Mouse (Mus musculus): ENCODE measurements around the gene Bdkrb2. TPM values are rescaled to one million over a fixed set of nuclear protein-coding genes. Genes with fewer than 3 reads are reported as not detected.

The Bdkrb2 gene
- total and polyA plus RNA-seq, 3 experiments, result 0.01 to 0.05 TPM; not detected in 1

- peaks cover 78% of the 10 kb centered on the region for H3K9me3 ChIP-seq (replicated peaks)
- no peak for DNase-seq (ENCODE audit: low spot score)
- no peak for ATAC-seq (ENCODE audit: extremely low read depth, insufficient number of reproducible peaks, low FRiP score, poor library complexity, severe bottlenecking)
- no peaks in the 10 kb centered on the region for H3K36me3 ChIP-seq (replicated peaks)
- no peak for TF ChIP-seq CTCF (IDR thresholded peaks at IDR 0.05; ENCODE audit: low read depth, low read length)
- no peaks in the 10 kb centered on the region for H3K27me3 ChIP-seq (ENCODE audit: insufficient read depth, low read length)
- no peak overlapping the region for H3K4me3 ChIP-seq (ENCODE audit: low read depth, low read length)
- H3K4me1 ChIP-seq (ENCODE audit: insufficient read depth, low read depth, low read length), result no peaks in the 10 kb centered on the region
Observed at GRCm38 (mm10) chr12:105537162-105537561, 25.9 kb upstream of the Bdkrb2 start.

GRCm38 (mm10) chr12:105539649-105540048 is 23.4 kb upstream of the Bdkrb2 start:
- Histone ChIP-seq H3K36me3 (replicated peaks) (no peaks in the 10 kb centered on the region), H3K4me3 (ENCODE audit: low read depth, low read length) (no peak overlapping the region), H3K27me3 (ENCODE audit: insufficient read depth, low read length) (no peaks in the 10 kb centered on the region), H3K9me3 (replicated peaks) (peaks cover 77% of the 10 kb centered on the region), H3K4me1 (ENCODE audit: insufficient read depth, low read depth, low read length) (no peaks in the 10 kb centered on the region)
- ATAC-seq (ENCODE audit: extremely low read depth, insufficient number of reproducible peaks, low FRiP score, poor library complexity, severe bottlenecking) (no peak), DNase-seq (ENCODE audit: low spot score) (no peak)
- no peak for TF ChIP-seq POLR2AphosphoS5 (IDR thresholded peaks at IDR 0.05; ENCODE audit: insufficient replicate concordance, low read depth, low read length)
- no peak for TF ChIP-seq GATA1 (IDR thresholded peaks at IDR 0.05; ENCODE audit: borderline replicate concordance, low read length)
- TF ChIP-seq CTCF (IDR thresholded peaks at IDR 0.05; ENCODE audit: low read depth, low read length), result no peak
- TF ChIP-seq TAL1 (conservative IDR thresholded peaks at IDR 0.05; ENCODE audit: low read depth, low read length), result no peak
- TF ChIP-seq GATA2 (IDR thresholded peaks at IDR 0.05; ENCODE audit: borderline replicate concordance, low read depth, low read length), result no peak

GRCm38 (mm10) chr12:105541590-105542402 is 21.2 kb upstream of the Bdkrb2 start:
- Histone ChIP-seq H3K27me3 (ENCODE audit: insufficient read depth, low read length) (no peaks in the 10 kb centered on the region), H3K4me3 (ENCODE audit: low read depth, low read length) (no peak overlapping the region), H3K9me3 (replicated peaks) (peaks cover 77% of the 10 kb centered on the region), H3K4me1 (ENCODE audit: insufficient read depth, low read depth, low read length) (no peaks in the 10 kb centered on the region), H3K36me3 (replicated peaks) (no peaks in the 10 kb centered on the region)
- no peak for TF ChIP-seq TAL1 (conservative IDR thresholded peaks at IDR 0.05; ENCODE audit: low read depth, low read length)
- no peak for TF ChIP-seq CTCF (IDR thresholded peaks at IDR 0.05; ENCODE audit: low read depth, low read length)
- no peak for TF ChIP-seq GATA1 (IDR thresholded peaks at IDR 0.05; ENCODE audit: borderline replicate concordance, low read length)
- no peak for TF ChIP-seq GATA2 (IDR thresholded peaks at IDR 0.05; ENCODE audit: borderline replicate concordance, low read depth, low read length)
- no peak for TF ChIP-seq POLR2AphosphoS5 (IDR thresholded peaks at IDR 0.05; ENCODE audit: insufficient replicate concordance, low read depth, low read length)
- DNase-seq (ENCODE audit: low spot score) (no peak), ATAC-seq (ENCODE audit: extremely low read depth, insufficient number of reproducible peaks, low FRiP score, poor library complexity, severe bottlenecking) (no peak)

GRCm38 (mm10) chr12:105542513-105542912 is 20.5 kb upstream of the Bdkrb2 start:
- TF ChIP-seq POLR2AphosphoS5 (IDR thresholded peaks at IDR 0.05; ENCODE audit: insufficient replicate concordance, low read depth, low read length), result no peak
- TF ChIP-seq GATA1 (IDR thresholded peaks at IDR 0.05; ENCODE audit: borderline replicate concordance, low read length), result no peak
- no peak for TF ChIP-seq TAL1 (conservative IDR thresholded peaks at IDR 0.05; ENCODE audit: low read depth, low read length)
- Histone ChIP-seq H3K4me3 (ENCODE audit: low read depth, low read length) (no peak overlapping the region), H3K9me3 (replicated peaks) (peaks cover 78% of the 10 kb centered on the region), H3K27me3 (ENCODE audit: insufficient read depth, low read length) (no peaks in the 10 kb centered on the region), H3K36me3 (replicated peaks) (no peaks in the 10 kb centered on the region), H3K4me1 (ENCODE audit: insufficient read depth, low read depth, low read length) (no peaks in the 10 kb centered on the region)
- DNase-seq (ENCODE audit: low spot score) (no peak), ATAC-seq (ENCODE audit: extremely low read depth, insufficient number of reproducible peaks, low FRiP score, poor library complexity, severe bottlenecking) (no peak)

- no peaks in the 10 kb centered on the region for H3K4me1 ChIP-seq (ENCODE audit: insufficient read depth, low read depth, low read length)
- no peak overlapping the region for H3K4me3 ChIP-seq (ENCODE audit: low read depth, low read length)
- ATAC-seq (ENCODE audit: extremely low read depth, insufficient number of reproducible peaks, low FRiP score, poor library complexity, severe bottlenecking) (no peak), DNase-seq (ENCODE audit: low spot score) (no peak)
- peaks cover 78% of the 10 kb centered on the region for H3K9me3 ChIP-seq (replicated peaks)
- no peak for TF ChIP-seq POLR2AphosphoS5 (IDR thresholded peaks at IDR 0.05; ENCODE audit: insufficient replicate concordance, low read depth, low read length)
- H3K36me3 ChIP-seq (replicated peaks), result no peaks in the 10 kb centered on the region
- no peaks in the 10 kb centered on the region for H3K27me3 ChIP-seq (ENCODE audit: insufficient read depth, low read length)
Observed at GRCm38 (mm10) chr12:105543176-105543575, 19.9 kb upstream of the Bdkrb2 start.

GRCm38 (mm10) chr12:105543751-105544150 is 19.3 kb upstream of the Bdkrb2 start:
- Histone ChIP-seq H3K4me1 (ENCODE audit: insufficient read depth, low read depth, low read length) (no peaks in the 10 kb centered on the region), H3K36me3 (replicated peaks) (no peaks in the 10 kb centered on the region), H3K9me3 (replicated peaks) (peaks cover 77% of the 10 kb centered on the region), H3K4me3 (ENCODE audit: low read depth, low read length) (no peak overlapping the region), H3K27me3 (ENCODE audit: insufficient read depth, low read length) (no peaks in the 10 kb centered on the region)
- no peak for ATAC-seq (ENCODE audit: extremely low read depth, insufficient number of reproducible peaks, low FRiP score, poor library complexity, severe bottlenecking)
- no peak for DNase-seq (ENCODE audit: low spot score)
- TF ChIP-seq CTCF (IDR thresholded peaks at IDR 0.05; ENCODE audit: low read depth, low read length), result no peak
- TF ChIP-seq GATA2 (IDR thresholded peaks at IDR 0.05; ENCODE audit: borderline replicate concordance, low read depth, low read length), result no peak
- no peak for TF ChIP-seq TAL1 (conservative IDR thresholded peaks at IDR 0.05; ENCODE audit: low read depth, low read length)
- no peak for TF ChIP-seq GATA1 (IDR thresholded peaks at IDR 0.05; ENCODE audit: borderline replicate concordance, low read length)
- no peak for TF ChIP-seq POLR2AphosphoS5 (IDR thresholded peaks at IDR 0.05; ENCODE audit: insufficient replicate concordance, low read depth, low read length)

- no peak for TF ChIP-seq POLR2AphosphoS5 (IDR thresholded peaks at IDR 0.05; ENCODE audit: insufficient replicate concordance, low read depth, low read length)
- no peak for TF ChIP-seq GATA1 (IDR thresholded peaks at IDR 0.05; ENCODE audit: borderline replicate concordance, low read length)
- TF ChIP-seq CTCF (IDR thresholded peaks at IDR 0.05; ENCODE audit: low read depth, low read length), result no peak
- no peak for TF ChIP-seq TAL1 (conservative IDR thresholded peaks at IDR 0.05; ENCODE audit: low read depth, low read length)
- TF ChIP-seq GATA2 (IDR thresholded peaks at IDR 0.05; ENCODE audit: borderline replicate concordance, low read depth, low read length), result no peak
- Histone ChIP-seq H3K4me3 (ENCODE audit: low read depth, low read length) (no peak overlapping the region), H3K27me3 (ENCODE audit: insufficient read depth, low read length) (no peaks in the 10 kb centered on the region), H3K36me3 (replicated peaks) (no peaks in the 10 kb centered on the region), H3K4me1 (ENCODE audit: insufficient read depth, low read depth, low read length) (no peaks in the 10 kb centered on the region), H3K9me3 (replicated peaks) (peaks cover 76% of the 10 kb centered on the region)
- DNase-seq (ENCODE audit: low spot score) (no peak), ATAC-seq (ENCODE audit: extremely low read depth, insufficient number of reproducible peaks, low FRiP score, poor library complexity, severe bottlenecking) (no peak)
Observed at GRCm38 (mm10) chr12:105544872-105545271, 18.2 kb upstream of the Bdkrb2 start.
